Mouse (Mus musculus) kidney, postnatal 25 days (tissue): ENCODE data around the gene Gm21317.
"Not testable (repeated sequence)": the region's sequence is repeated elsewhere in the genome, so short reads cannot be mapped to it uniquely, and the experiment has no call there.

Experiments
- DNase-seq, 2 experiments: peaks; one replicate each; pipeline ENCODE4 v3.0.0; 2021; ENCODE audit warnings: mixed read lengths in 2 of 2

Gene Gm21317

GRCm38 (mm10) chrY:82224927-82225326 lies at the start of gene Gm21317:
TSS of gene Gm21317 (plus strand) at chrY:82225227.
- DNase-seq, result not testable (repeated sequence)
